Mouse (Mus musculus) c-Kit-positive CD71-positive TER-119-positive erythroid progenitor cells, embryonic 14.5 days (primary cell): Measurements from ENCODE around the gene Nprl3.
"Not testable (repeated sequence)": the region's sequence is repeated elsewhere in the genome, so short reads cannot be mapped to it uniquely, and the experiment has no call there.

Experiments used
- DNase-seq: peaks from one replicate; pipeline ENCODE4 v3.0.0-alpha.2; 2013; ENCODE audit warnings: low spot score

Nprl3 gene

DNA sequence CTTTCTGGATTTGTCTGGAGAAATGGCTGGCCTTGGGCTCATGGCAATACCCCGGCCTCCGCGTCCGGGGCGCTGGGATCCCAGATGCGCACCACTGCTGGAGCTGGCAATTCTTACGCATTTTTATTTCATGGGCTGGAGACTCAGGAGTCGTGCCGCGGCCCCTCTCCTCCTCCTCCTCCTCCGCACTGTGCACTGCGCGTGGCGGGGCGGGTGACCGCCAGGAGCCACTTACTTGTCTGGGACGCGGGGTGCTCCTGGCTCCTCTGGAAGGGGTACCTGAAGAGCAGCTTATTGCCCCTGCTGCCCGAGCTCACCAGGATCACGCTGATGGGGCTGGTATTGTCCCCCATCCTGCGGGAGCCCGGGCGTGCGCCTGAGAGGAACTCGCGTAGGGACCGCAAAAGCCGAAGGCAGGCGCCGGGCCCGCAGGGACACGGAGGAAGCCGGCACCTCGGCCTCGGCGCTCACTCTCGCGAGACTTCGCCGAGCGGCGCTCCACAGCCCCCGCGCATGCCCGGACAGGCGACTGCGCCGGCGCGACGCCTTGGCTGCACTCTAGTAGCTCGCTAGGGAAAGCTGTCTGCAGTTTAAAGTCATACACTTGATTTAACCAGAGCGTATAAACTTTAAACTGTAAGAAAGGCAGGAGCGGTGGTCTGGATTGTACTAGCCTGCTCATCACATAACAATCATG, at the start of gene Nprl3:
Gene Nprl3 (minus strand): TSS at position 520 of the 697 bp plus-strand sequence.
- DNase-seq = peak; percentile 89

DNA sequence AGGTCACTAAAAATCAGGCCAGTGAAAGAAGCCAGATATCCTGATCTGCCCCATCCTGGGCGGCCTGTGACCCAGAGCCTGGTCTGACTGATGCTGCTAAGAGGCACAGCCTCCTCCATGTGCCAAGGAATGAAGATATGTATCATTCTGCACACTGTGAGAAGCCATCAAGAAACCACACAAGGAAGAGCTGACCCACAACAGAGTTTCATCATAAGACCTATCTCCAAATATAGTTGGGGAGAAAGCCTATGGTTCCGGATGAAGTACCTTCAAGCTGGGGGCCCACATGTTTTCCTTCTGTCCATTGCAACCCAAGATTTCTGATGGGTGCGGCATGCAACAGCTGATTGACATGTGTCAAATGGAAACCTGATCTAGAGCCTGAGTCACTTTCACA, 48.5 kb upstream of the Nprl3 start:
- DNase-seq = no peak

DNA sequence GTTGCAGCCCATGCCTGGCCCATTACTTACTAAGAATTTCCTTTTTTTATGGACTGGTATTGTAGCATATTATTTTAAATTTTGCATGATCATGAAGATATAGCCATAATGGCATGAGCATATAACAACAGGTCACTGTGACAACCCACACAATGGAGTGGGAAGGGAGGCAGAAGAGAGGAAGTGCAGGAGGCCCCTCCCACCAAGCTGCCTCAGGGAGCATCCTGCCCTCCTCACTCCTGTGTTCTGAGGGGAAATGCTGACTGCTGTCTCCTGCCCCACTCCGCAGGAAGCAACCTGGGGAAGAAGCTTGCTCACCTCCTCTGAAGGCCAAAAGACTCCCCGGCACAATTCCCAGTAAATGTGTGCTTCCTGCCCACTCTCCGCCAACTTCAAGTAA, 42.4 kb upstream of the Nprl3 start:
- DNase-seq = no peak

DNA sequence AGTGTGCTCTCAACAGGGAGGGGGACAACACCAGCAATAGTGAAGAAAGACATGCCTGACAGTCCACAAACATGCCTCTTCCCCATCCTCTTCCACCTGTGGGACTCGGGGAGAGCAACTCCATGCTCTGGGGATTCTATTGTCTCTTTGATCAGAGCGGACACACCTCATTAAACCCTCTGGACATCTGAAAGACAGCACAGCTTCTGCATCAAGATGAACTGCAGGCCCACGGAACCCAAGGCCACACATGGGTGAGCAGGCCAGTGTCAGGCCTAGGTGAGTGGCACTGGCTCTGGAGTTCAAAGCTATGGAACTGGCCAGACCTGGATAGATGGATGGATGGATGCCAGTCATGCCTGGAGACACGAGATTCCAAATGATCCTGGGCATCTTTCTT, 41.9 kb upstream of the Nprl3 start:
- DNase-seq = no peak

DNA sequence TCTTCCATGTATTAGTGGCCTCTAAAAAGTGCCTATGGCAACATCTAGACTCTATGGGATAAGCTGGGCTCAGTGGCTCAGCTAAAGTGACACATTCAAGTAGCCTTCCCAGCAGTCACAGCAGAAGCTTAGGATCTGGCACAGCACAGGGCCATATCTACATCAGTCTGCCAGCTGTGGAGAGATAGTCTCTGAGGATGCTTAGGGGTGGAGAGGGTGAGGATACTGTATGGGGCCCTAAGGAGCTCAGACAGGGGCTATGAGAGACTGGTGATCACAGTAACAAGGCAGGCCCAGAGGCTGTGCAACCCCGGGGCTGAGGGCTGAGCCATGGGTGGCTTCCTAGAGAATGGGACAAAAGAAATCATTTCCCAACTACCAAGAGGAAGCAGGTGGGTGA, 39.5 kb upstream of the Nprl3 start:
- no peak for DNase-seq

DNA sequence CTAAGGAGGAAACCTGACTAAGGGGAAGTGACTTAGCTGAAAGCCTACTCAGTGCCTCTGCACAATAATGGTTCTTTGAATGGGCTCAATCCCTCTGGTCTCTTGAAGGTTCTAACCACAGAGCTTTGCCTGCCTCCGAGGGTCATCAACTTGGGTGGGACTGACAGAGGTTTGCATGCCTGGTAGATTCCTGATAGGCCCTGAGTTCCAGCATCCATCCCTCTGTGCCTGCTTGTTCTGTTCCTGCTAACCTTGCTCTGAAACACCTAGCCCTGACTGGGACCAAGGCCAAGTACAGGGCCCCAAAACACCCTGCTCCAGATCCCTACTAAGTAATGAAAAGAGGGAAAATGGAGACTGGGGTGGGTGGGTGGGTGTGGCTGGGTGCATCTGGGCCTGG, 35.9 kb upstream of the Nprl3 start:
- no peak for DNase-seq

DNA sequence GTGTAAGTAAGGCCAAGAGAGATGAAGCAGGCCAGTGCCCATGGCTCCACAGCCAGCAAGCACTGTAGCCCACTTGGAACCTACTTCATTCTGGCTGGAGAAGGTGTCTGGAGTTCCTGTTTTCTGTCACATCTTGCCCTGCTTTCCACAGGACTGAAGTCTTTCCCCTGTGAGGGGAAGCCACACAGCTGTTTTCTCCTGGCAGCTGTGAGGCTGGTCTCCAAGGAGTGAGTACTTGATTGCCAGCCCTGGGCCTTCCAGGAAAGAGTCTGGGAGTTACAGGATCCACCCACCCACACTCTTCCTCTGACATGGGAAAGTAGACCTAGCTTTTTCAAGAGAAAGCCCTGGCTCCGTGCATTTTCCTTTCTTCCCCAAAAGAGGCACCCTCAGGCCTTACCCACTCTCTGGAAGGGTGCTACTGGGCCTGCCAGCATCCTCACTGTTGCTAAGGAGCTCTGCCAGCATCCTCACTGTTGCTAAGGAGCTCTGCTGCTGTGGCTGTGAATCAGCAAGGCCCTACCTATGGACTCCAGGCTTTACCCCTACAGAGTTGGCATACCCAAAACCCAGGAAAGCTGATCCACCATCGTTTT, 35.4 kb upstream of the Nprl3 start:
- no peak for DNase-seq

DNA sequence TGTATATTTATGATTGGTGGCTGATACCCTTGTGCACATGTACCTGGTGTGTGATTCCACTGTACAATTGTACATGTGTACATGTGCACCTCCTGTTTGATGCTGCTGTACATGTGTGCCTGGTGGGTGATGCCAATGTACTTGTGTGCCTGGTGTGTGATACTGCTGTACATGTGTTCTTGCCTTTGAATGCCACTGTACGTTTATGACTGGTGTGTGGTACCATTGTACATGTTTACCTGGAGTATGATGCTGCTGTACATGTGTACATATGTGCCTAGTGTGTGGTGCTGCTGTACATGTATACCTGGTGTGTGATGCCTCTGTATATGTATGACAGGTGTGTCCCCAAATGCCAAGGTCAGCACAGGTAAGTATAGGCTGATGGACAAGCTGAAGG, 34.0 kb upstream of the Nprl3 start:
- DNase-seq = no peak

DNA sequence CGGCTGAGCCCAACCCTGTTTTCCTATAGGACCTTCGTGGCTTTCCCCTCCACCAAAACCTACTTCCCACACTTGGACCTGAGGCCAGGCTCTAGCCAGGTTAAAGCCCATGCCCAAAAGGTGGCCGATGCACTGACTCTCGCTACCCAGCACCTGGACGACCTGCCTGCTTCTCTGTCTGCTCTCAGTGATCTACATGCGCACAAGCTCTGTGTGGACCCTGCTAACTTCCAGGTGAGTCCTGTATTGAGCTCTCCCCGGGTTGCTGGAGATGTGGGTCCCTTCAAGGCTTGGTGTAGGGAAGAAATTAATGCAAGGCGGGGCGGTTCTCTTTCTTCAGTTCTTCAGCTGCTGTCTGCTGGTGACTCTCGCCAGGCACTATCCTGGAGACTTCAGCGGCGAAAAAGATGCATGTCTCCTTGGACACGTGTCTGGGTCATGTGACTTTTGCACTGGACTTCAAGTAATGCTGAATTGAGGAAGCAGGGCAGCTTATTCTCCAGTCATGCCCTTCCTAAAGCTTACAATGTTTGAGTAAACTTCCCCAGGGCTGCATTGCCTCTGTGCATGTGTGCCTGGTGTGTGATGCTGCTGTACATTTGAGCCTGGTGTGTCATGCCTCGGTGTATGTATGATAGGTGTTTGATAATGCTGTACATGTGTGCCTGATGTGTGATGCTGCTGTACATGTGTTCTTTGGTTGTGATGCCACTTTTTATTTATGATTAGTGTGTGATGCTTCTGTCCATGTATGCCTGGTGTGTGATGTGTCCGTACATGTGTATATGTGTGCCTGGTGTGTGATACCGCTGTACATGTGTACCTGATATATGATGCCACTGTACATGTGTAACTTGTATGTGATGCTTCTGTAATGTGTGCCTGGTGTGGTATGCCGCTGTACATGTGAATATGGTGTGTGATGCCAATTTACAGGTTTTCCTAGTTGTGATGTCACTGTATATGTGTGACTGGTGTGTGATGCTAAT, 33.1 kb upstream of the Nprl3 start:
- DNase-seq = no peak

DNA sequence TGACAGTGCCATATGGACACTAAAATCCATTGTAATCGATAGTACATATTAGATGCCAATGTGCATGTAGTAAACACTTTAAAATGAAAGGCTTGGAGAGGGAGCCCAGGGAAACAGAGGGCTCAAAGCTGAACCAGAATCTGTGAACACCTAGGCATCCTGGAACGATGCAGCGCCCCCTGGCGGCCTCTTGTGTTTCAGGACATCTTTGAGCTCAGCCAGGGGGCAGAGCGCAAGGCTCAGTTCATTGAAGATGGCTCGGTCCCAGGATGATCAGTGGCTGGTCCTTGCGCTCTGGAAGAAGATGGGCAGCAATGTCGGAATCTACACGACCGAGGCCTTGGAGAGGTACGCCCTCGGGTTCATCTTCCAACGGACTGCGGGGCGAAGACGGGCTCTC, 32.4 kb upstream of the Nprl3 start, which contains the start of gene Hbq1a:
Gene Hbq1a (plus strand): TSS at position 205 of the 400 bp plus-strand sequence.
- not testable (repeated sequence) for DNase-seq

DNA sequence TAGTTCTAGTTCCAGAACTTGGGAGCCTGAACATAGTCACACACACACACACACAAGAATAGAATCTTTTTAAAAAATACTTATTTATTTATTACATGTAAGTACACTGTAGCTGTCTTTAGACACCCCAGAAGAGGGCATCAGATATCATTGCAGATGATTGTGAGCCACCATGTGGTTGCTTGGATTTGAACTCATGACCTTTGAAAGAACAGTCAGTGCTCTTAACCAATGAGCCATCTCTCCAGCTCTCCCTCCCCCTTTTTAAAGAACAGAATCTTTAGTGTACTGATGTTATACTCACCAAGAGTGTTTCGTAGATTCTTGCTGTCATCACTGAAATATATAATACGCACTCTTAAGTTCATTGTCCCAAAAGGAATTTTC, 31.0 kb upstream of the Nprl3 start:
- peak; percentile 62 for DNase-seq

DNA sequence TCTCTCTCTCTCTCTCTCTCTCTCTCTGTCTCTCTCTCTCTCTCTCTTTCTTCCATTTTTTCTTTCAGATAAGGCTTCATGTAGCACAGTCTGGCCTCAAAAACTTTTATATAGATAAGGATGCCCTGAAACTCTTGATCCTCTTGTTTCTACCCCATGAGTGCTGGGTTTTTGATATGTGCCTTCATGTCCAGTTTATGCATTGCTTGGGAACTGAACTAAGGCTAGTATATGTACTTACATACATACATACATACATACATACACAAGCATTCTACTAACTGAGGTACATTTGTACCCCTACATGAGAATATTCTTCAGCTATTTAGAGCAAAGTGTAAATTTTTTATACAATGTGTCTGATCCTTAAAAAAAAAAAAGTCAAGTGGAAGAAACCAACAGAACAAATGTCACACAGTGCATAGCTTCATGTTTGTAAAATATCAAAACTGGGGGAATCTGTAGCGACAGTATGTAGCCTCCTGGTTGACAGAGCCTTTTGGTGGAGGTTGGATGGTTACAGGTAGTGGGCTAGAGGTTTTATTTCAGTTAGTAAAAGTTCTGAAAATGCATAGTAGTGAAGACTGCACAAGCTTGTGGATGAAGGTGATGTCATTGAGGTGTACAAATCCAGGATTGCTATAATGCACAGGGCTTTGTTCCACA, 30.5 kb upstream of the Nprl3 start:
- DNase-seq = peak; percentile 78

DNA sequence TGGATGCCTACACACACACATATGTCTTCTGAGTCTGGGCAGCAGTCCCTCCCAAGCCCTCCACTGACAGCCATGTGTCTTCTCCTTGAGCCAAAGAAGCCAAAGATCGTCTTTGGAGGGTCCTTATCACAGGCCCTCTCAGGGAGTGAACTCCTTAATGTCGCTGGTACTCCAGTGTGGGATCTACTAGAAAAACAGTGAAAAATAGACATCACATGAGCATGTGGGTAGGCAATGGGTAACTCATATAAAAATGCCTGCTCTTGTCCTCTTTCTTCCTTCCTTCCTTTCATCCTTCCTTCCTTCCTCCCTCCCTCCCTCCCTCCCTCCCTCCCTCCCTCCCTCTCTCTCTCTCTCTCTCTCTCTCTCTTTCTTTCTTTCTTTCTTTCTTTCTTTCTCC, 29.9 kb upstream of the Nprl3 start:
- peak; percentile 71 for DNase-seq

DNA sequence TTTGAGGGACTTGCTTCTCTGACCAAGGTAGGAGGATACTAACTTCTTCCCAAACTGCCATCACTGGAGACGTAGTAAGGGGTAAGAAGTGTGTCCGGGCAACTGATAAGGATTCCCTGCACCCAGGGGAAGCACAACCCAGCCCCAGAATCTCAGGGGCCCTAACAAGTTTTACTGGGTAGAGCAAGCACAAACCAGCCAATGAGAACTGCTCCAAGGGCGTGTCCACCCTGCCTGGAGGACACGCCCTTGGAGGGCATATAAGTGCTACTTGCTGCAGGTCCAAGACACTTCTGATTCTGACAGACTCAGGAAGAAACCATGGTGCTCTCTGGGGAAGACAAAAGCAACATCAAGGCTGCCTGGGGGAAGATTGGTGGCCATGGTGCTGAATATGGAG, 28.7 kb upstream of the Nprl3 start, which contains the start of gene Hba-a2:
Gene Hba-a2 (plus strand): TSS at position 287 of the 400 bp plus-strand sequence.
- not testable (repeated sequence) for DNase-seq

DNA sequence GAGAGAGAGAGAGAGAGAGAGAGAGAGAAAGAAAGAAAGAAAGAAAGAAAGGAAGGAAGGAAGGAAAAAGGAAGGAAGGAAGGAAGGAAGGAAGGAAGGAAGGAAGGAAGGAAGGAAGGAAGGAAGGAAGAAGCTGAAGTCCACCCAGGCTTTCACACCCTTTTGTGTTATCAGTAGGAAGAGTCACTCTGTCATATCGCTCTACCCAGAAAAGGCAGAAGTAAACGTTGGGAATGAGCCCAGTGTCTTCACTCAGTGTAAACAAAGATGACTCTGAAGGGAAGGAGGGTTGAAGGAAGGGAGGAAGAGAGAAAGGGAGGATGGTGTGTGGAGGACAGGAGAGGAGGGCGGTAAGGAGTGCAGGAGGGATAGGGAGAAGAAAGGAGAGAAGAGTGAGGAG, 26.0 kb upstream of the Nprl3 start:
- peak; percentile 66 for DNase-seq

DNA sequence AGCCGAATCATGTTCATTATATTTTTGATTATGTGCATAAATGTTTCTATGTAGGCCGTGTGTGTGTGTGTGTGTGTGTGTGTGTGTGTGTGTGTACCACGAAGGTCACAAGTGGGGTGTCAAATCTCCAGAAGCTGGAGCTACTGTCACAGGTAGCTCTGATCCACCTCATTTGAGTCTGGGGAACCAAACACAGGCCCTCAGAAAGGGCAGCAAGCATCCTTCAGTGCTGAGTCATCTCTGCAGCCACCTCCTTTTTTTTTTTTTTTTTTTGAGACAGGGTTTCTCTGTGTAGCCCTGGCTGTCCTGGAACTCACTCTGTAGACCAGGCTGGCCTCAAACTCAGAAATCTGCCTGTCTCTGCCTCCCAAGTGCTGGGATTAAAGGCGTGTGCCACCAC, 25.3 kb upstream of the Nprl3 start:
- not testable (repeated sequence) for DNase-seq

DNA sequence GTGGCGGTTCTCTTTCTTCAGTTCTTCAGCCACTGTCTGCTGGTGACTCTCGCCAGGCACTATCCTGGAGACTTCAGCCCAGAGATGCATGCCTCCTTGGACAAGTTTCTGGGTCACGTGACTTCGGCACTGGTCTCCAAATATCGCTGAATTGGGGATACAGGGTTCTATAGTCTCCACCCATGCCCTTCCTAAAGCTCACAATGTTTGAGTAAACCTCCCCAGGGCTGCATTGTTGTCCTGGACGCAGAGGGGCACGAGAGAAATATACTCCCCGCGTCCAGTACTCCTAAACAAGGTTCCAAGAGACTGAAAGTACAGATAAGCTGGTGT, 20.0 kb upstream of the Nprl3 start:
- no peak for DNase-seq

DNA sequence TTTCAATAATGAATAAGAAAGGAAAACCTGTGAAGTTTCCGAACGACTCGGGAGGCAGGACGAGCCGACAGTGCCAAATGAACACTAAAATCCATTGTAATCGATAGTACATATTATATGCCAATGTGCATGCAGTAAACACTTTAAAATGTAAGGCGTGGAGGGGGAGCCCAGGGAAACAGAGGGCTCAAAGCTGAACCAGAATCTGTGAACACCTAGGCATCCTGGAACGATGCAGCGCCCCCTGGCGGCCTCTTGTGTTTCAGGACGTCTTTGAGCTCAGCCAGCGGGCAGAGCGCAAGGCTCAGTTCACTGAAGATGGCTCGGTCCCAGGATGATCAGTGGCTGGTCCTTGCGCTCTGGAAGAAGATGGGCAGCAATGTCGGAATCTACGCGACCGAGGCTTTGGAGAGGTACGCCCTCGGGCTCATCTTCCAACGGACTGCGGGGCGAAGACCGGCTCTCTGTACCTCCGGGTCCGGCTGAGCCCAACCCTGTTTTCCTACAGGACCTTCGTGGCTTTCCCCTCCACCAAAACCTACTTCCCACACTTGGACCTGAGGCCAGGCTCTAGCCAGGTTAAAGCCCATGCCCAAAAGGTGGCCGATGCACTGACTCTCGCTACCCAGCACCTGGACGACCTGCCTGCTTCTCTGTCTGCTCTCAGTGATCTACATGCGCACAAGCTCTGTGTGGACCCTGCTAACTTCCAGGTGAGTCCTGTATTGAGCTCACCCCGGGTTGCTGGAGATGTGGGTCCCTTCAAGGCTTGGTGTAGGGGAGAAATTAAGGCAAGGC, 19.4 kb upstream of the Nprl3 start, which contains the start of gene Hbq1b:
Gene Hbq1b (plus strand): TSS at position 271 of the 798 bp plus-strand sequence.
- DNase-seq = peak; percentile 80

DNA sequence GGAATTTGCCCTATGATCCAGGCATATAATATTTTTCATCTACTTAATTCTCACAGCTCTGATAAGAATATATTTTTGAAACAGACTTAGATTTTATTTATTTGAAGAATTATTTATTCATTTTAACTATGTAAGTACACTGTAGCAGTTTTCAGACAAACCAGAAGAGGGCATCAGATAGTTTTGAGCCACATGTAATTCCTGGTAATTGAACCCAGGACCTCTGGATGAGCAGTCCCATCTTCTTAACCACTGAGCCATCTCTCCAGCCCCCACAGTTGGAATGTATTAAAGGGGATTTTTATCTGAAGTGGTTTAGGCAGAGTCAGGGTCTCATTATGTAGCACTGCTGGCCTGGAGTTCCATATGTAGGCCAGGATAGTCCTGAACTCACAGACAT, 18.4 kb upstream of the Nprl3 start:
- not testable (repeated sequence) for DNase-seq

DNA sequence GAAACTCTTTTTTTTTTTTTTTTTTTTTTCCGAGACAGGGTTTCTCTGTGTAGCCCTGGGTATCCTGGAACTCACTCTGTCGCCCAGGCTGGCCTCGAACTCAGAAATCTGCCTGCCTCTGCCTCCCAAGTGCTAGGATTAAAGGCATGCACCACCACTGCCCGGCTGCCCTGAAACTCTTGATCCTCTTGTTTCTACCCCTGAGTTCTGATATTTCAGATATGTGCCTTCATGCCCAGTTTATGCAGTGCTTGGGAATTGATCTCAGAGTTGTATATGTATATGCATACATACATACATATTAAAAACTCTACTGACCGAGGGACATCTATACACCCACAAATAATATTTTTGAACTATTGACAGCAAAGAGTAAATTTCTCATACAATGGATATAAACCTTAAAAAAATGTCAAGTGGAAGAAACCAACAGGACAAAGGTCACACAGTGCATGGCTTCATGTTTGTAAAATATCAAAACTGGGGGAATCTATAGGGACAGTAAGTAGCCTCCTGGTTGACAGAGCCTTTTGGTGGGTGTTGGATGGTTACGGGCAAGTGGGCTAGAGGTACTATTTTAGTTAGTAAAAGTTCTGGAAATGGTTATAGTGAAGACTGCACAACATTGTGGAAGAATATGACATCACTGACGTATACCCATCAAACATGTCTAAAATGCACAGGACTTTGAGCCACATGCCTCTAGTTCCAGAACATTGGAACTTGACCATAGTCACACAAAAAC, 17.7 kb upstream of the Nprl3 start:
- DNase-seq = peak; percentile 89

DNA sequence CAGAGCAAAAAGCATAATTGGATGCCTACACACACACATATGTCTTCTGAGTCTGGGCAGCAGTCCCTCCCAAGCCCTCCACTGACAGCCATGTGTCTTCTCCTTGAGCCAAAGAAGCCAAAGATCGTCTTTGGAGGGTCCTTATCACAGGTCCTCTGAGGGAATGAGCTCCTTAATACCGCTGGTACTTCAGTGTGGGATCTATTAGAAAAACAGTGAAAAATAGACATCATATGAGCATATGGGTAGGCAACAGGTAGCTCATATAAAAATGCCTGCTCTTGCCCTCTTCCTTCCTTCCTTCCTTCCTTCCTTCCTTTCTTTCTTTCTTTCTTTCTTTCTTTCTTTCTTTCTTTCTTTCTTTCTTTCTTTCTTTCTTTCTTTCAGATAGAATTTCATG, 17.1 kb upstream of the Nprl3 start:
- peak; percentile 81 for DNase-seq
